Mouse (Mus musculus): ENCODE data around the gene Rassf2. TPM values are rescaled to one million over a fixed set of nuclear protein-coding genes. Genes with fewer than 3 reads are reported as not detected.
A peak's percentile ranks its signal among the peaks of the same experiment; 100 is the strongest.

The Rassf2 gene
- polyA plus RNA-seq, 1 experiment = not detected

- 83% methylated on average over 8 of the region's 8 CpGs for WGBS
These were observed 25.3 kb upstream of the Rassf2 start for GRCm38 (mm10) chr2:132055349-132055753.

GRCm38 (mm10) chr2:132053824-132054223 is 23.8 kb upstream of the Rassf2 start:
- no peaks in the 10 kb centered on the region for H3K4me1 ChIP-seq (ENCODE audit: control insufficient read depth, insufficient read depth, low read length)
- no peak overlapping the region for H3K4me3 ChIP-seq (ENCODE audit: insufficient read depth, low read depth, low read length)
- H3K27ac ChIP-seq (ENCODE audit: insufficient read depth, low read depth, low read length) = no peak overlapping the region
- 93% methylated on average over 4 of the region's 4 CpGs for WGBS
- TF ChIP-seq POLR2A (IDR thresholded peaks at IDR 0.05; ENCODE audit: insufficient read depth, low read depth, low read length) (no peak), CTCF (IDR thresholded peaks at IDR 0.05; ENCODE audit: insufficient read depth, low read depth, low read length) (no peak)

More at GRCm38 (mm10) chr2:132055349-132055753, 25.3 kb upstream of the Rassf2 start:
- Histone ChIP-seq H3K4me1 (ENCODE audit: control insufficient read depth, insufficient read depth, low read length) (no peaks in the 10 kb centered on the region), H3K27ac (ENCODE audit: insufficient read depth, low read depth, low read length) (no peak overlapping the region), H3K4me3 (ENCODE audit: insufficient read depth, low read depth, low read length) (no peak overlapping the region)
- TF ChIP-seq POLR2A (IDR thresholded peaks at IDR 0.05; ENCODE audit: insufficient read depth, low read depth, low read length) (no peak), CTCF (IDR thresholded peaks at IDR 0.05; ENCODE audit: insufficient read depth, low read depth, low read length) (no peak)

GRCm38 (mm10) chr2:132051798-132052197 is 21.7 kb upstream of the Rassf2 start:
- Histone ChIP-seq H3K27ac (ENCODE audit: insufficient read depth, low read depth, low read length) (no peak overlapping the region), H3K4me3 (ENCODE audit: insufficient read depth, low read depth, low read length) (no peak overlapping the region), H3K4me1 (ENCODE audit: control insufficient read depth, insufficient read depth, low read length) (no peaks in the 10 kb centered on the region)
- TF ChIP-seq CTCF (IDR thresholded peaks at IDR 0.05; ENCODE audit: insufficient read depth, low read depth, low read length) (no peak), POLR2A (IDR thresholded peaks at IDR 0.05; ENCODE audit: insufficient read depth, low read depth, low read length) (no peak)
- 95% methylated on average over 5 of the region's 5 CpGs for WGBS

- TF ChIP-seq POLR2A (IDR thresholded peaks at IDR 0.05; ENCODE audit: insufficient read depth, low read depth, low read length) (no peak), CTCF (IDR thresholded peaks at IDR 0.05; ENCODE audit: insufficient read depth, low read depth, low read length) (no peak)
- H3K4me1 ChIP-seq (ENCODE audit: control insufficient read depth, insufficient read depth, low read length) = 0 out of 2 replicates have a peak, but pooled peaks cover 1% of the 10 kb centered on the region
- H3K27ac ChIP-seq (ENCODE audit: insufficient read depth, low read depth, low read length) = no peak overlapping the region
- no peak overlapping the region for H3K4me3 ChIP-seq (ENCODE audit: insufficient read depth, low read depth, low read length)
- 60% methylated on average over 3 of the region's 3 CpGs for WGBS
These were observed 19.9 kb upstream of the Rassf2 start for GRCm38 (mm10) chr2:132049921-132050320.

GRCm38 (mm10) chr2:132049491-132049890 is 19.4 kb upstream of the Rassf2 start:
- Histone ChIP-seq H3K4me3 (ENCODE audit: insufficient read depth, low read depth, low read length) (no peak overlapping the region), H3K4me1 (ENCODE audit: control insufficient read depth, insufficient read depth, low read length) (0 out of 2 replicates have a peak, but pooled peaks cover 3% of the 10 kb centered on the region), H3K27ac (ENCODE audit: insufficient read depth, low read depth, low read length) (no peak overlapping the region)
- no peak for TF ChIP-seq CTCF (IDR thresholded peaks at IDR 0.05; ENCODE audit: insufficient read depth, low read depth, low read length)
- TF ChIP-seq POLR2A (IDR thresholded peaks at IDR 0.05; ENCODE audit: insufficient read depth, low read depth, low read length) = no peak
- WGBS = 90% methylated on average over 3 of the region's 3 CpGs

- Histone ChIP-seq H3K4me1 (ENCODE audit: control insufficient read depth, insufficient read depth, low read length) (peaks cover 4% of the 10 kb centered on the region), H3K4me3 (ENCODE audit: insufficient read depth, low read depth, low read length) (no peak overlapping the region), H3K27ac (ENCODE audit: insufficient read depth, low read depth, low read length) (no peak overlapping the region)
- TF ChIP-seq CTCF (IDR thresholded peaks at IDR 0.05; ENCODE audit: insufficient read depth, low read depth, low read length) = no peak
- TF ChIP-seq POLR2A (IDR thresholded peaks at IDR 0.05; ENCODE audit: insufficient read depth, low read depth, low read length) = no peak
- 81% methylated on average over 11 of the region's 11 CpGs for WGBS
These were observed 18.2 kb upstream of the Rassf2 start for GRCm38 (mm10) chr2:132048143-132048772.

- no peak overlapping the region for H3K27ac ChIP-seq (ENCODE audit: insufficient read depth, low read depth, low read length)
- whole genome bisulfite sequencing = 77% methylated on average over 4 of the region's 4 CpGs
- TF ChIP-seq POLR2A (IDR thresholded peaks at IDR 0.05; ENCODE audit: insufficient read depth, low read depth, low read length) = no peak
- no peak for TF ChIP-seq CTCF (IDR thresholded peaks at IDR 0.05; ENCODE audit: insufficient read depth, low read depth, low read length)
- H3K4me3 ChIP-seq (ENCODE audit: insufficient read depth, low read depth, low read length) = no peak overlapping the region
- peaks cover 10% of the 10 kb centered on the region for H3K4me1 ChIP-seq (ENCODE audit: control insufficient read depth, insufficient read depth, low read length)
These were observed 17.3 kb upstream of the Rassf2 start for GRCm38 (mm10) chr2:132047364-132047763.

GRCm38 (mm10) chr2:132046659-132047058 is 16.6 kb upstream of the Rassf2 start:
- Histone ChIP-seq H3K4me3 (ENCODE audit: insufficient read depth, low read depth, low read length) (no peak overlapping the region), H3K27ac (ENCODE audit: insufficient read depth, low read depth, low read length) (no peak overlapping the region), H3K4me1 (ENCODE audit: control insufficient read depth, insufficient read depth, low read length) (peaks cover 10% of the 10 kb centered on the region)
- 96% methylated on average over 4 of the region's 4 CpGs for WGBS
- TF ChIP-seq POLR2A (IDR thresholded peaks at IDR 0.05; ENCODE audit: insufficient read depth, low read depth, low read length) (no peak), CTCF (IDR thresholded peaks at IDR 0.05; ENCODE audit: insufficient read depth, low read depth, low read length) (no peak)

- Histone ChIP-seq H3K4me1 (ENCODE audit: control insufficient read depth, insufficient read depth, low read length) (peaks cover 14% of the 10 kb centered on the region), H3K4me3 (ENCODE audit: insufficient read depth, low read depth, low read length) (no peak overlapping the region), H3K27ac (ENCODE audit: insufficient read depth, low read depth, low read length) (peak overlapping the region; percentile 20; the same call in 1 of the 2 replicates)
- 82% methylated on average over 15 of the region's 15 CpGs for WGBS
- TF ChIP-seq CTCF (IDR thresholded peaks at IDR 0.05; ENCODE audit: insufficient read depth, low read depth, low read length) (no peak), POLR2A (IDR thresholded peaks at IDR 0.05; ENCODE audit: insufficient read depth, low read depth, low read length) (no peak)
These were observed 14.5 kb upstream of the Rassf2 start for GRCm38 (mm10) chr2:132044320-132045274.
